Mouse (Mus musculus): ENCODE measurements around the gene Olig1.
A peak's percentile ranks its signal among the peaks of the same experiment; 100 is the strongest.

The Olig1 gene

DNA sequence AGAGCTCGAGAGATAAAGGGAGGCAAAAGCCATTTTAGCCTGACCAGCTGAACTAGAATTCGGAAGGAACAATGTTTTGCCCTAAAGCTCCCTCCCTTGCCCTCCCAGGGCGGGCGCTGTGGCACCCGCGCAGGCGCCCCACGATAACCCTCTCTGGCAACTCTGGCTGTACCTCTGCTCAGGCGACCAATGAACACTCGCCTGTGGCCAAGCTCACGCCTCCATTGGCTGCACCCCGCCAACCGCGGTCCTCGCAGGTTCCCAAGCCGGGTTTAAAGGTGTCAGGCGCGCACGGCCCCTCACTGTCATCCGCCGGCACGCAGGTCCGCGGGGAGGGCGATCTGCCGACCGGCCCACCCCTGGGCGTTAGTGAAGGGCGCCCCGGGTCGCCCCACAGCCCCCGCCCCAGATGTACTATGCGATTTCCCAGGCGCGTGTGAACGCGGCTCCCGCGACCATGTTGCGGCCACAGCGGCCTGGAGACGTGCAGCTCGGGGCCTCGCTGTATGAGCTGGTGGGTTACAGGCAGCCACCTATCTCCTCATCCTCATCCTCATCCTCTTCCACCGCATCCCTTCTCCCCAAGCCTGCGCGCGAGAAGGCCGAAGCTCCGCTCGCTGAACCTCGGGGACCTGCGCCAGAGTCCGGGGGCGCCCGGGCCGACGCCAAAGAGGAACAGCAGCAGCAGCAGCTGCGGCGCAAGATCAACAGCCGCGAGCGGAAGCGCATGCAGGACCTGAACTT lies at the start of gene Olig1:
Gene Olig1, plus strand, starts transcription at position 305 of the 744 bp plus-strand sequence.
- DNase-seq = peak; percentile 97

DNA sequence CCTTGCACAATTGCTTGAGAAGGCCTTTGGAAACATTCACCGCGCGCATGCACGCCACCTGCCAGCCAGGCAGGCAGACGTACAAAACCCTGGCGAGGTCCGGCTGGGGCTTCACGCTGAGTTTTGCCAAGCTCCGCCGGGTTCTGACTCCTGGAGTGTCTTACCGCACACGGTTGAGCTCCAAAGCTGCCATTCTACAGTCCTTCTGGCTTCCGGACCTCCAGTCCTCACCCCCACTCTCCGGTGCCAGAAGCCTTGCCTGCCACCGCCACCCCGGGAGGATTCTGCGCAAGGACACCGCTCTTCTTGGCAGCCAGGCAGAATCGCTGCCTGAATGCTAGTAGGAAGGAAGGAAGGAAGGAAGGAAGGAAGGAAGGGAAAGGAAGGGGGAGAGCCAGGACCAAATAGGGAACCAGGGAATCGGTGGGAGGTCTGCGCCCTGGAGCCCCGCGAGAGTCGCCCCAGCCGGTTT lies 47.4 kb upstream of the Olig1 start:
- DNase-seq = no peak

DNA sequence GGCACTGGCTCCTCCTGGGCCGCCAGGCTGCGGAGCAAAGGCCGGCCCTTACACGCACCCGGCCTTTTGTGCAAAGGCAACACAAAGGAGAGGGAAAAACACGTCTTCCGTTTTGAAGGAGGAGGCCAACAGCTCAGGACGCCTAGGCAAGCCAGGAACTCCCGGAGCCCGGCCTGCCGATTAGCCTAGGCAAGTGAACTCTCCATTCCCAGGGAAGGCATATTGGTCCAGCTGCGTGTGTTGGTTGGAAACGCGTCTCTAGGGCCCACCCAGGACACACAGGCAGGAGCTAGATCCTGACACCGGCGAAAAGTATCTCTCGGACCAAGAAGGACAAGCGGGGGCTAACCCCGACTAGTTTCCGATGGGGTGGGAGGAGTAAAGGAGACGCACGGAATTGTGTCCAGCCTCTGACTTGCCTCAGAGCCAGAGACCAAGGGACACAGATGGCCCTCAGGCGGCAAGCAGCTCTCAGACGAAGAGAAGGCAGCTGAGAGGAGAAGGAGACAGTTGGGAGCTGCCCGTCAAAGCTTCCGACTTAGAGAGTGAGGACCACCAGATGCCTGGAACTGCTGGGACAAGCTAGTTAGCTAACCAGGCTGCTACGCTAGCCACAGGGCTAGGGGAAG lies 46.8 kb upstream of the Olig1 start:
- DNase-seq = no peak

DNA sequence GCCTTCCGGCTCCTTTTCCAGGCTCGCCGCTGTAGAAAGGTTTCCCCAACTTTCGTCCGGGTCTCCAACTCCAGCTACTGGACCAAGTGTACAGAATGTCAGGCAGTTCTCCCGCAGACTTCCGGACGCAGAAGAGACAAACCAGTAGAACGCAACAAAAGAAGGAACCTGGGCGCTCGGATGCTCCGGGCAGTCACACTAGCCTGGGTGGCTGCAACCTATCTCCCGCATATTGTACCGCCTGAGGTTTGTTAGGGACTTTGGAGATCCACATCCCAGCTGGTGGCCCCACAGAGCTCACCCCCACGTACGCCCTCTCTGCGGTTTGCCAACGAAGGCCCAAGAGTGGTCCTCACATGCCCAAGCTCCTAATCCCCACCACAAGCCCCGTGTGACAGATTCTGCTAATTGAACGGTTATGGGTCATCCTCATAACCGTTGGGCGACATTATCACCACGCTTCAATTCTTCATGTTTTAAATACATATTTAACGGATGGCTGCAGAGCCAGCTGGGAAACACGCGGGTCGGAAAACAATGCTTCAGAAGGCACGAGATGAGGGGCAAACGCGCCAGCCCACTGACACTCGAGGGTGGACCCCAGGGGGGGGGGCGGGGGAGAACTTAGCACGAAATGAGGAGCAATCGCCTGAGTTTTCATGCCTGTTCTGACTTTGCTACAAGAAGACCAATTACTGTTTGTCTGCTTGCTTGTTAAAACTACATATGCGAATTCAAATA lies 46.1 kb upstream of the Olig1 start:
- DNase-seq = no peak

DNA sequence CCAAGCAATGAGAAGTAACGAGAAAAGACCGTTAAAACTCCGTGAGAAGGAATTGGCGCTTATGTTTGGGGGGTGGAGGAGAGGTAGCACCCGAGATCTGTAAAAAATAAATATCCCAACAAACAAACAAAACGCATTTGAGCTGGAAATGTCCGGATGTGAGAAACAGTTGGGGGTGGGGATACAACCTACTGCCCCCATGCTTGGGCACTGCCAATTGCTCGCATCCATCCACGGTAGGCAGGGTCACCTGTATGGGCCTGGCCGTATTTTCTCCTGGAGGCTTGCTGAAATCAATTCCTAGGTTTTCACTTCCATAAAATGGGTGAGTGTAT lies 45.5 kb upstream of the Olig1 start:
- no peak for DNase-seq

DNA sequence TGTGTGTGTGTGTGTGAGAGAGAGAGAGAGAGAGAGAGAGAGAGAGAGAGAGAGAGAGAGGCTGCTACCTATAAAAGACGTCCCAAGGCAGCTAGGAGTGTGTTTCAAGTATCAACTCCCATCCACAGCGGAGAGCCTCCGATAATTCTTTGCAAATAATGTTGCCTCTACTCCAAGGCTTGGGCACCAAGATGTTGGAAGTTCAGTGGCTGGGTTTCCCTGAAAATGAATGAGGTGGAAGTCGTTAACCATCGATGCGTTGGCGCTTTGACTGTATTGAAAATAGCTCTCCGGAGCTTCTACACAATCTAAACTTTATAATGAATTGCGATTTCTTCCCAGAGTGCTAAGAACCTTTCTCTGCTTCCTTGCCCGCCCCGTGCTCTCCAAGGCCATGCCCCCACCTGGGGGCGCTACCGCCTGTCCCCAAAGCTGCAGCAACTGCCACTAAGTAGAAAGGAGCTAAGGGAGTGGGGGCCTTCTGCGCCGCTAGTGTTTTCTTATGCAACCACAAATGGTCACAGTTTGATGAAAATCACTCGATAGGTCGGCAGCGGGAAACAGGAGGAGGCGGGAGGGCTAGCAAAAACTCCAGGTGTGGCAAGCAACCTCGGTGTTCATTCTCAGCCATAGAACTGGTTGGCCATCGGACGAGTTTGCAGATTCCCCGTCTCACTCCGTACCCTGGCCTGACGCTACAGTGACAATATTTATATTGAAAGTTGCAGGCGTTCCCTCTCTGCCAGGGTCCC lies 44.9 kb upstream of the Olig1 start:
- no peak for DNase-seq

DNA sequence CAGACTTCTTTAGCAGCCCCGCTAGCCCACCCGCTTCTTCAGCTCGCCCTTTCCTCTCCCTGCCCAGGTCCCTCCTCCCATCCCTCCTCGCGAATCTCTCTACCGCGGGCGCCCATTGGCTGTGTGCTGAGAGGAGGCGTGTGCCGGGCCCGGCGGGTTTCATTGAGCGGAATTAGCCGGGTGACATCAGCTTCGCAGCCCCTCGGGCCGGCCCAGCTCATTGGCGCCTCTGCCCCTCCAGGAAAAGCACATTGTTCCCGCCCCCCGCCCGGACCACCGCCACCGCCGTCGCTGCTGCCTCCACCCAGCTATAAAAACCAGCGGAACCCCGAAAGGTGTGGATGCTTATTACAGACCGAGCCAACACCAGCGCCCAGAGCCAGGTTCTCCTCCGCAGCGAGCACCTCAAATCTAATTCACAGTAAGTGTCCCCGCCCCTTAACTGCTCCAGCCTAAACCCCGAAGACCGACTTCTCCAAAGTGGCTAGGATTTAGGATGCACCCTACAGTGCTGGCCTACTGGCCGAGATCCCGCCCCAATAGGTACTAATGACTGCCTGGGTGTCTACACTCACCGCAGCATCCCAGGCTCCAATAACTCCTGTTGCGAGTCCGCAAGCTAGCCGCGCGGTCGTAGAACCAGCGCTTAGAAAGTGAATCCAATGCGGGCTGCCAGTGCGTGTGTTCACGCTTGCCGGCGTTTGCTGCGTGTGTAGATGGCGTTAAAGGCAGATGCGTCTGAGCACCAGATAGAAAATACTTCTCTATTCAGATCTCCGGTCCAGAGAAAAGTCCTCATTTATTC lies 44.1 kb upstream of the Olig1 start, which contains the start of gene Olig2:
Gene Olig2, plus strand, starts transcription at position 225 of the 805 bp plus-strand sequence.
- no peak for DNase-seq

DNA sequence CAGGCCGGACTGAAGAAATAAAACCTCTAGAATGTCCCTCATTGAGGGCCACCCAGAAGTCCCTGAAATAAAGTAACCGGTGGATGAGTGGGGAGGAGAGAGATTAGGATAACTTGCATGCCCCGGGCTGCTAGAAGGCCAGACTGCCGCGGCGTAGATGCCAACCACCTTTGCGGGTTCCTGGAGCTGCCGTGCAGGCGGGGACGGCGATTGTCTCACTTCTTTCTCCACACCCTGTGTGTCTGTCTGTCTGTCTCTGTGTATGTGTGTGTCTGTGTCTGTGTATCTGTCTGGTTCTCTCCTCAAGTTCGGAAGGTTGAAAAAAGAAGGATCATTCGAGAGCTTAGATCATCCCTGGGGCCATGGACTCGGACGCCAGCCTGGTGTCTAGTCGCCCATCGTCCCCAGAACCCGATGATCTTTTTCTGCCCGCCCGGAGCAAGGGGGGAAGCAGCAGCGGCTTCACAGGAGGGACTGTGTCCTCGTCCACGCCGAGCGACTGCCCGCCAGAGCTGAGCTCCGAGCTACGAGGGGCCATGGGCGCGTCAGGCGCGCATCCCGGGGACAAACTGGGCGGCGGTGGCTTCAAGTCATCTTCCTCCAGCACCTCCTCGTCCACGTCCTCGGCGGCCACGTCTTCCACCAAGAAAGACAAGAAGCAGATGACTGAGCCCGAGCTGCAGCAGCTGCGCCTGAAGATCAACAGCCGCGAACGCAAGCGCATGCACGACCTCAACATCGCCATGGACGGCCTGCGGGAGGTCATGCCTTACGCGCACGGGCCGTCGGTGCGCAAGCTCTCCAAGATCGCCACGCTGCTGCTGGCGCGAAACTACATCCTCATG lies 43.3 kb upstream of the Olig1 start:
- no peak for DNase-seq

DNA sequence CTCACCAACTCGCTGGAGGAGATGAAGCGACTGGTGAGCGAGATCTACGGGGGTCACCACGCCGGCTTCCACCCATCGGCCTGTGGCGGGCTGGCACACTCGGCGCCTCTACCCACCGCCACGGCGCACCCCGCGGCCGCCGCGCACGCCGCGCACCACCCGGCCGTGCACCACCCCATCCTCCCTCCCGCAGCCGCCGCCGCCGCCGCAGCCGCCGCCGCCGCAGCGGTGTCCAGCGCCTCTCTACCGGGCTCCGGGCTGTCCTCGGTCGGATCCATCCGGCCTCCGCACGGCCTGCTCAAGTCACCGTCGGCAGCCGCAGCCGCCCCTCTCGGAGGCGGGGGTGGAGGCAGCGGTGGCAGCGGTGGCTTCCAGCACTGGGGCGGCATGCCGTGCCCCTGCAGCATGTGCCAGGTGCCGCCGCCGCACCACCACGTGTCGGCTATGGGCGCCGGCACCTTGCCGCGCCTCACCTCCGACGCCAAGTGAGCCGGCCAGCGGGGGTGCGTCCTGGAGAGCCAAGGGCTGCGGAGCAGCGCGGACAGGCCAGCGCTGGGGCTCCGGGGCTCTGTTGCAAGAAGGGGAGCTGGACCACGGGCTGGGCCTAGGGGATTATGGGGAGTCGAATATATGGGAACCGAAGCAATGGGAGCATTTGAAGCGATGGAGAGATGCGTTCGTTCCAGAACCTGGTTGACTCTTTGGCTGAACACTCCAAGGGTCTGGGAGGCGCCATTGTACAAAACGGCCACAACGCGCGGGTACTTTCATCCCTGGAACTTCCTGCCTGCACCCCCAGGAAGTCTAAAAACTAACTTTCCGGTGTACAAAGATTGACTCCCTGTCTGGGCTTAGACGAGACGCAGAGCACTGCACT lies 42.5 kb upstream of the Olig1 start:
- no peak for DNase-seq

DNA sequence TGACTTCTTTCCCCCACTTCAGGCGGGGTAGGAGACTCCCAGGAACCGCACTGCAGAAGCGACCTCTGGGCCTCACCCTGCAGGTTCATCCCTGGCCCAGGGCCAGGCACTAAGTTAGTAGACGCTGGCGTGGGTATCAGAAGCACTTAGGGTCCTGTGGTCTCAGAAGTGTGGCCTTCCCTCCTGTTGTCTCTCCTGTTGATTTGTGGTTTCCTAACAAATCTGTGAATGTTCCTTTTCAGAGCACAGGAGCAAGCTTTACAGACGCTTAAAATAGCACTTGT lies 41.9 kb upstream of the Olig1 start:
- DNase-seq = no peak

DNA sequence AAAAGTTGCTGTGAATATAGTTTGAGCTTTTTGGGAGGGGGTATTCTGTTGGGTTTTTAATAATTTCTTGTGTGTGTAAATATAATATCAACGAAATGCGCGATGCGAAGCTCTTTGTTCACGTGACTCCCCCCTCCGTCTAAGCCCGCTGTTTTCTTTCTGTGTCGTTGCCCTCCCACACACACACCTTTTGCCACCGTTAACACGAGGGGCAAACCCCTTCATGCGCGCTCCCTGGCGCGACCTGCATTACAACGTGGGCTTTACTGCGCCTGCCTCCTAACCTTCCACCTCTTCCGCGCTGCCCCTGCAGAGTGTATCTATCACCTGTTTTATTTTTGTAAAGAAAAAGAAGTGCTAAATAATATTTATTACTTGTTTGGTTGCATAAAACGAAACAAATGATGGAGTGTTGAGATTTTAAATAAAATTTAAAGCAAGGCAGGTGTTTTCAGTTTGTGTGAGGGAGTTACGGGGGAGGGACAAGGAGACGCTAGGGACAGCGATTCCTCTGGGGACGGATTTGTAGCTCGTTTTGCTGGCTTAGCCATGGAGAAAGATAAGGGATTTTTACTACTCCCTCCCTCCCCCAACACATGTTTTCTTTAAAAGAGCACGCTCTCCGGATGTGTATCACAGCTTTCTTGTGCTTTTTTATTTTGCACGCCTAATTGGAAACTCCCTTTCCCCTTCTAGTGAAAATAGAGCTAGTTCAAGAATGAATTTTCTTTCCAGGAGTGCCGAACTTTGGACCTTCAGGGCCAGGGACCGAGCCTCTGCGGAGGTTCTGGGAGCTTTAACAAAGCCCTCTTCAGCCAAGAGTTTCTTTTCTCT lies 41.1 kb upstream of the Olig1 start:
- DNase-seq = no peak

DNA sequence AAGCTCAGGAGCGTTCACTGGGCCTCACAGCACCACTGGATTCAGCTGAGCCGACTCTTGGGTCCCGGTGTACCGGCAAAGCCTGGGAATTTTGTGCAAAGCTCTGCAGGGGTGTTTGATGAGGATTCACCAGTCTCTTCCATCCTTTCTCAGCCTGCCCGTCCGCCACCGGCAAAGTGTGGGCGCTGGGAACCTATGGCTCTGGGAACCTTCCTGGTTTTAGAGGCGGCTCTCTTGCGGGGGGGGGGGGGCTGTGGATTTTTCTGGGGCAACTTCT lies 40.6 kb upstream of the Olig1 start:
- no peak for DNase-seq

DNA sequence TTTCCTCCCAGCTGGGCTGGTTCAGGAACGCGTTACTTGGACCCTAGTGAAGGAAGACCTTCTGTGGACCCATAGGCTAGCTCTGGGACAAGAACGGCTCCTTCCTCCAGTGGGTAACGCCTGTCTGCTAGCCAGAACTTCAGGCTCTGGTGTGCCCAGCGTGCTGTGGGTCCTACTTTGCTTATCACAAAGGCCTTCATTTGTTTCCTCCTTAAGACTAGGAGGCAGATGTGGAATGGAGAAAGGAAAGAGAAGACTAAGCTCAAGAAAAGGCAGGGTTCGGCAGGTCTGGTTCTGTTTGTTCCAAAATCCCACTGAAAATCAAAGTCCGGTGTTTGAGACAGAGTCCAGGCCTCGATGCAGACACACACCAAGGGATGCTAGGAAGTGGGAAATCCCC lies 39.9 kb upstream of the Olig1 start:
- DNase-seq = no peak

DNA sequence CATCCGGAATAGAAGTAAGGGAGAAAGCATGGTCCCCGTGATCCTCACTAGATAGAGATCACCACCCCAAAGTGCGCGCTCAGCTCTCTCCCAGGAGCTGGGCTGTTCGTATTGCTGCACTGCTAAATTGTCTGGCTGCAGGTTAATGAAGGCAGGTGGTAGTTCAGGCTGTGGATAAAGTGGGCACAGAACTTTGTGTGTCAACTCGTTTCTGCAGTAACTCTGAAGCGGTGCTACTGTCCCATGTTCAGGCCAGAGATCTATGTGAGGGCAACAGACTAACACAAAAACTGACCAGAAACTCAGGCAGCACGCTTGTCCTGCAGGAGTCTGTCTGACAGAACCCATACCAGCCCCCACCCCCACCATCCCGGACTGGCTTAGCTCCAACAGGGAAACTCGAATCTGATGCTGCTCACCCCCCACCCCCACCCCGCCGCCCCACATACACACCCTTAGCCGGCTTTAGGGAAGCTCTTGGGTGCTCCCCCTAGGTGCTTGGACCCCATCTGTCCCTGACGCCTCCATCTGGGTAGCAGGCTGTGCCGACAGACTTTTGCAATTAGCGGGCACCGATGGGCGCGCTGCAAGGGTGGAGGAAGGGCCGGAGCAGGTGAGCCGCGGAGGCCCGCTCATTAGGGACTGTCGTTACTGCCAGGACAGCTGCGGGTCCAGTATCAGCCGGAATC lies 37.6 kb upstream of the Olig1 start:
- no peak for DNase-seq

DNA sequence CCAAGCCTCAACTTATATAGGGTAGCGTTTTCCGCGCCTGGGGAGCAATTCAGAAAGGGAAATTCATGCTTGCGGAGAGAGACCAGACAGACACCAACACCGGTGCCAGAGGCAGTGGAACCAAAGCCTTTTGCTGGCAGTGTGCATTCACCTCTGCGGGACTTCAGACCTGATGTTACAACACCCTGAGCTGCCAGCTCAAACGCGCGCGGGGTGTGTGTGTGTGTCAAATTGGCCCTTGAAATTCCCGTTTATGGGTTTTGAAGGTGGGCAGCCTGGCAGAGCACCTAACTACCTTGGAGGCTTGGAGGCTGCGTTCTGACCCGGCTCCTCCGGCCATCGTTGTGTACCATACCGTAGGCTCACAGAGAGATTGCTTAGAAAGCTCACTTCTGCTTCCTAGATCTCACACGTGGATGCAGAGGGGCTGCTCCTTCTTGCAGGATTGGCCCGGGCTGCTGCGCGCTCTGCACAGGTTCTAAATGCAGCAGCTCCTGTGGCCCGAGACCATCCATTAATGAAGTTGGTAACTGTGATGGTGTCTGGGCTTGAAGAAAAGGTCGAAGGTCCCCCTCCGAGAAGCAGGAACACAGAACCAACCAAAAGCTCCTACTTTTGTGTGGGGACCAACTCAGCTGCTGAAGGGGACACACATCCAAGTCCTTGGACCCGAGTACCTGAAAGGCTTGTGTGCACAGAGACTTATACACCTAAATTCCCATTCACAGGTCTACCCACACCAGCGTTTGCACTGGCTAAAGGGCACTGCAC lies 36.9 kb upstream of the Olig1 start:
- DNase-seq = no peak

DNA sequence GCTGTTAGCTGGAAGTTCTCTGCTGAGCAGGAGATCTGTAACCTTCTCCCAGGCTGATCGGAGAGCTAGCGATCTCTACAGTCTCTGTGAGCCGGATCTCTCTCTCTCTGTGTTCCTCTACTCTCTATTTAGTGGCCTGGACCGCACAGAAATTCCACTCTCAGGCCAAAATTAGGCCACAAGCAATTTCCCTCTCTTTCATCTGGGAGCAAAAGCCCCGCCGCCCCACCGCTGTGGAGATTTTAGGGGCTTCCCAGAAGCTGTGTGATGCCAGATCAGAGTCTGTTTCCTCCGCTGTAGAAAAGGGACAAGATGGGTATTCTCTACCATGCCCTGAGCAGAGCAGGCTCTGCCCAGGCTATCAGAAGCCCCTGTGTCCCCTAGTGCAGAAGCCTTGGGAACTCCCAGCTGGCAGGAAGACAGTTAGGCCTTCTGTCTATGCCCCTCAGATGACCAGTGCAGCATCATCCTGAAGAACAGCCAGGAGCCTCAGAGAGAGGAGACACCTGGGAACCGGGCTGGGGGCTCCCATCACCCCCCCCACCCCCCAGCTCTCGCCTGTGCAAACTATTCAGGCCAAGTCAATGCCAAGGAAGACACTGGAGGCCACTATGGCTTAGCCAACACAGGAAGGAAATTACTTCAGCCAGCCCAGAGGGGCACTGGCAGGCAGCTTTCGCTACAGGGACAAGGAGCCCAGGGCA lies 36.2 kb upstream of the Olig1 start:
- DNase-seq = no peak

DNA sequence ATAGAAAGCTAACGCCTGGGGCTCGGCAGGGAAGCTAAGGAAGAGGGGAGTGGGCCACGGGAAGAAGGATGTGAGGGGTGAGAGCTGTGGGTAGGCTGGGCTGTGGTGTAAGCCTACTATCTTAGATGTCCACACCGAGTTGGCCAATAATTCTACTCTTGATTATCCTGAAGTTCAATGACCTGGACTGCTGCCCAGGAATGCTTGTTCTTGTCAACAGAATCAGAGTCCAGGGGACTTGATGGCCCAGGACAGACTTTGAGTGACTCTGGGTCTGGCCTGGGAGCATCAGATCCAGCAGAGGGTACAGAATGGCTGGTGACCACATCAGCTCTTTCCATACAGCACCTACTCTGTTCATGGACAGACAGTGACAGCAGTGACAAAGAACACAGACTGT lies 30.5 kb upstream of the Olig1 start:
- DNase-seq = no peak

DNA sequence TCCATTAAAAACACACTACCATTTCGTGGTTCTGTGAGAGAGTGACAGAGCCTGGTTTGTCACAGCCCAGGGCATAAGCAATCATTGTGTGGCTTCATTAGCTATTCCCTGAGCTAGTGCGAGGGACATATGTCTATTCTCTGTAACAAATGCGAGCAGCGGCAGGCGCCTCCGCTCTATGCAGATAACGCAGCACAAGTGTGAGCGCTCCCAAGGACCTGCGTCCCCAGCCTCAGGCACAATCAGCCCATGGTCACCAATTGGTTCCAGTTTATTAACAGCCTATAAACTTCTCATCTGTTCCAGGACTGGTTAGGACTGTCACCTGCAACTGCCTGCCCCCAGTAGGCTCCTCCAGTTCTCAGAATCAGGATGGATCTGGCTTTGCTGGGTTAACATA lies 23.3 kb upstream of the Olig1 start:
- no peak for DNase-seq

Data from heart, adult 11 months (tissue).